Mouse (Mus musculus) left cerebral cortex, postnatal 10 days (tissue): ENCODE results near the gene Ankrd44. TPM values are rescaled to one million over a fixed set of nuclear protein-coding genes. Genes with fewer than 3 reads are reported as not detected.

Experiments used
- DNase-seq, 2 experiments: peaks; one replicate each; pipeline ENCODE4 v3.0.0; 2021 to 2022; ENCODE audit warnings: low spot score in 2 of 2, mixed read lengths in 1 of 2; ENCODE audit errors: extremely low spot score in 1 of 2
- intact Hi-C: fragments of 180-260 bp; cut with DNase I; formaldehyde crosslinking; loops from one replicate; pipeline ENCODE4 v1.15.1; 2025
- microRNA-seq: library from miRNA; unstranded; fragments of <30 nt; microRNA quantifications from one replicate; pipeline ENCODE4 v1.2.0, GENCODE M21; 2022
- total RNA-seq, 2 experiments: library from RNA; stranded (reverse); gene quantifications; 2 replicates each; pipeline ENCODE4 v1.2.3; 2021

Ankrd44 gene
- total RNA-seq, 2 experiments from 2014 or later, result 35.2 to 37.8 TPM

DNA sequence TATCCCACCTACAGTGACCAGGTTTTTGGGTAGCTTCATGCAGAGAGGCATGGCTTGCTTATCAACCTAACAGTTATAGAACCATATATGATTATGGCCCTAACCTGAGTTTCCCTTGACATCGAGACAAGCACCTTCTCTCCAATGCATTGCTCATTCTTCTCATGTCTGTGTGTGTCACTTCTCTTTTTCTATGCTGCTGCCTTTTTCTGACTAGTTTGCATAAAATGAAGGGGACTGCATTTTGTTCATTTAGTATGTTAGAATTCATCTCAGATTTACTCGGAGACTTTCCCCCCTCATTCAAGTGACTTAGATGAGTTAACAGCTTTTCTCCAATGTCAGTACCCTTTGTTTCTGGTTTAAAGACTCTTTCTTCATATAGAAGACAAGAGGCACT, 288.8 kb downstream of the Ankrd44 start:
- no peak for DNase-seq
- intact Hi-C loops, result no loop called here

GRCm38 (mm10) chr1:54629106-54629505, 297.1 kb downstream of the Ankrd44 start:
- intact Hi-C loops, result no loop called here
- no peak for DNase-seq

- no peak for DNase-seq
Observed at GRCm38 (mm10) chr1:54614963-54615362, 311.2 kb downstream of the Ankrd44 start.

GRCm38 (mm10) chr1:54612344-54612743, 313.8 kb downstream of the Ankrd44 start:
- intact Hi-C loops, result no loop called here
- no peak for DNase-seq

More at GRCm38 (mm10) chr1:54614963-54615362, 311.2 kb downstream of the Ankrd44 start:
- intact Hi-C loops, result no loop called here

DNA sequence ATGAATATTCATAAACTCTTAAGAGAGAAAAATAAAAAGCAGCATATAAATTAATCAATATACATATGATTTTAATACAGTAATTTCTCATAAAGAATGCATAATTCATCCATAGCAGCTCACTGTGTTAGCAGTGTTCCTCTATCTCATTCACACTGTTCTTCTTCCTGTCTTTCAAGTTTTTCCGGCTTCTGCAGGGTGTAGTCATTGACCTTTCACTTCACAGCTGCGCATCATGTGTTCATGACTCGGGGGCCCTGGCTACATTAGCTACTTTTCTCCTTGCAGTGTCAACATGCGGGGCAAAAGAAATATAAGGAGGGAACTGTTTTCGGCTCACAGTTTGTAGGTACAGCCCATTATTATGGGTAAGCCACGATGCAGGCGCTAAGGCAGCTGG, 314.3 kb downstream of the Ankrd44 start:
- no peak for DNase-seq
- intact Hi-C loops, result no loop called here

- no peak for DNase-seq
Observed at GRCm38 (mm10) chr1:54606936-54607335, 319.3 kb downstream of the Ankrd44 start.

DNA sequence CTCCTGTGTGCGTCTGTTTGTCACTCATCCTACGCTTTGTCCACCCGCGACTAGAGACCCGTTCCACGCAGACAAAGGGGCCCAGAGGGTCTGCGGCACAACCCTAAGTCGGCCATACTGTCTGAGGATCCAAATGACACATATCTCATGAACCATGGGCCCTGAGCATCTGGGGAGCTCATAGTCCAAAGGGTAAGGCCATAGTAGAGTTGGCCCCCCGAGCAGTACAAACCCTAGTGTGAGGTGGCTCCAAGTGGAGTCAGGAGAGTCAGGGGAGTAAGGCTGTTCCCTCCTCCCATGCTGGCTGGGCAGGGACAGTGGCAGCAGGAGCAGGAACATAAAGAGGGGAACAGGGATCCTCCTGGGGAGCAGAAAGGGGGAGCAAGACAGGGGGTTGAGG, 324.5 kb downstream of the Ankrd44 start:
- DNase-seq, result no peak
- intact Hi-C loops, result no loop called here

More at GRCm38 (mm10) chr1:54606936-54607335, 319.3 kb downstream of the Ankrd44 start:
- intact Hi-C loops, result no loop called here

DNA sequence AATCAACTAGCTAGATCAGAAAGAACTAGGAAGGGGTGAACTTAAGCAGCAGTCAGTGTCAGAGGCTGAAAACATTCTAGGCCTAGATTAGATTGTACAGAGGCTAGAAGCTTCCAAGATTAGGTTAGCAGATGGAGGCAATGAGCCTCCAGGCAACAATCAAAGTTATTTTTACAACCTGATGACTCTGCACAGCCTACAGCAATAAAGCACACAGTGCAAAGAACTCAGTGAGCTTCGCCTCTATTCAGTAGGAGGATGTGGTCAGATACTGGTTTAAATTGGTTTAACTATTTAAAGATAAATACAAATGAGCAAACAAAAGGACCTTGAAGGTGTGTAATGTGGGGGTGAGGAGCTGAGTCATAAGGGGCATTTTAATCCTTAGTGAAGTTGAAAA, 325.9 kb downstream of the Ankrd44 start:
- intact Hi-C loops, result no loop called here
- no peak for DNase-seq

GRCm38 (mm10) chr1:54597594-54598217, 328.5 kb downstream of the Ankrd44 start:
- intact Hi-C loops, result no loop called here

DNA sequence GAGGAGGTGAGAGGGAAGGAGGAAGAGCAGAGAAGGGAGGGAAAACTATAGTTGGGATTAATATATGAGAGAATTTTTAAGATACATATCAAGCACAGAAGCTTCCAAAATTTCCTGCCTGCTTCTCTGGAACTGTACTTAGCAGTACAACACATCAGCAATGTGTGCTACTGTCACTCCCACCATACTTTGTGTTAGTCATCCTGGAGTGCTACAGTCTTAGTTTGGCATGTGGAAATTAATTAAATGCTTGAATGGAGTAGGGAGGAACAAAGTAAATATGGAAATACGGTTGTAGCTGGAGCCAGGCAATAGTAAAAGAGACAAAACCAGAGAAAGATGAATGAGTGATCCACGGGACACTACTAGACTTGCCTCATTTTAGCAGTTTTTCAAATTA, 330.0 kb downstream of the Ankrd44 start:
- intact Hi-C loops, result no loop called here
- DNase-seq, result no peak

More at GRCm38 (mm10) chr1:54597594-54598217, 328.5 kb downstream of the Ankrd44 start:
- no peak for DNase-seq

Small RNAs within 50 kb of the gene (microRNA-seq; reads per million reads assigned to microRNA genes)
- gene Gm24053, result not detected

Other genes with a start within 250 kb of the Ankrd44 start
- 100 to 1,000 TPM; 157 to 174 TPM for gene Sf3b1, start 101.1 kb upstream of the Ankrd44 start, total RNA-seq
- 10 to 100 TPM; 24.4 to 25.6 TPM for gene Coq10b, start 126.4 kb upstream of the Ankrd44 start, total RNA-seq
- 10 to 100 TPM; 92.6 to 97.8 TPM for gene Hspe1, start 161.7 kb upstream of the Ankrd44 start, total RNA-seq
- gene Hspd1, start 161.9 kb upstream of the Ankrd44 start, total RNA-seq, result 100 to 1,000 TPM; 190 to 198 TPM
- gene Mob4, start 204.8 kb upstream of the Ankrd44 start, total RNA-seq, result 10 to 100 TPM; 67.1 to 69.7 TPM